Mouse (Mus musculus) midbrain, embryonic 16.5 days (tissue): ENCODE results near the gene Pde4d. TPM values are rescaled to one million over a fixed set of nuclear protein-coding genes. Genes with fewer than 3 reads are reported as not detected.

Experiments used
- ATAC-seq: fragments of 200-750 bp; cut with Nextera tagmentation; 2 replicates; pipeline ENCODE4 v1.8.0; 2017; ENCODE audit warnings: moderate TSS enrichment
- H3K27ac ChIP-seq: fragments of 300-500 bp; sonication (generic); 2 replicates; pipeline ENCODE4 v1.5.1; 2014; ENCODE audit warnings: mild to moderate bottlenecking, low read length, mixed read lengths
- H3K27me3 ChIP-seq: fragments of 300-500 bp; sonication (generic); 2 replicates; pipeline ENCODE4 v1.6.1; 2014; ENCODE audit warnings: low read depth, low read length, mixed read lengths; ENCODE audit not compliant: control insufficient read depth, insufficient read depth
- H3K36me3 ChIP-seq: fragments of 300-500 bp; sonication (generic); 2 replicates; pipeline ENCODE4 v1.6.1; 2014; ENCODE audit warnings: mild to moderate bottlenecking, low read length, moderate library complexity, mixed read lengths; ENCODE audit not compliant: control insufficient read depth, insufficient read depth
- H3K4me1 ChIP-seq: fragments of 300-500 bp; sonication (generic); 2 replicates; pipeline ENCODE4 v1.6.1; 2014; ENCODE audit warnings: mild to moderate bottlenecking, low read length, mixed read lengths; ENCODE audit not compliant: control insufficient read depth, insufficient read depth
- H3K4me2 ChIP-seq: fragments of 300-500 bp; sonication (generic); 2 replicates; pipeline ENCODE4 v1.6.1; 2014; ENCODE audit warnings: mild to moderate bottlenecking, low read length, mixed read lengths
- H3K4me3 ChIP-seq: fragments of 300-500 bp; sonication (generic); 2 replicates; pipeline ENCODE4 v1.5.1; 2014; ENCODE audit warnings: low read depth, mild to moderate bottlenecking, low read length, moderate library complexity, mixed read lengths
- H3K9ac ChIP-seq: fragments of 300-500 bp; sonication (generic); 2 replicates; pipeline ENCODE4 v1.6.1; 2014; ENCODE audit warnings: low read depth, low read length, mixed read lengths
- H3K9me3 ChIP-seq: fragments of 300-500 bp; sonication (generic); replicated peaks from 2 replicates; pipeline ENCODE4 v1.6.1; 2014; ENCODE audit warnings: mild to moderate bottlenecking, low read length, mixed read lengths; ENCODE audit not compliant: control insufficient read depth, poor library complexity, severe bottlenecking
- WGBS: fragments of 180-500 bp; shearing (Covaris S2); extraction: QIAGEN DNeasy Blood & Tissue Kit; methylation state at CpG from one replicate; pipeline ENCODE4 v1.1.7; 2014; 5-methylcytosine and 5-hydroxymethylcytosine counted together
- polyA plus RNA-seq: library from polyadenylated mRNA; unstranded; fragments of >200 nt; fragmentation: Nextera tagmentation; extraction: Ambion mirVana; gene quantifications from 2 replicates; pipeline ENCODE4 v1.2.1, GENCODE M21; 2015

Gene Pde4d
- polyA plus RNA-seq, 1 experiment from 2014 or later, result 22.6 TPM

GRCm38 (mm10) chr13:109426058-109426457 is 976.3 kb downstream of the Pde4d start:
- Histone ChIP-seq H3K4me3 (no peak overlapping the region), H3K9ac (no peak overlapping the region), H3K4me1 (no peaks in the 10 kb centered on the region), H3K27me3 (no peaks in the 10 kb centered on the region), H3K36me3 (no peaks in the 10 kb centered on the region), H3K27ac (no peak overlapping the region), H3K9me3 (no peaks in the 10 kb centered on the region), H3K4me2 (no peak overlapping the region)
- ATAC-seq, result no peak
- WGBS, result 87% methylated on average over 5 of the region's 5 CpGs

DNA sequence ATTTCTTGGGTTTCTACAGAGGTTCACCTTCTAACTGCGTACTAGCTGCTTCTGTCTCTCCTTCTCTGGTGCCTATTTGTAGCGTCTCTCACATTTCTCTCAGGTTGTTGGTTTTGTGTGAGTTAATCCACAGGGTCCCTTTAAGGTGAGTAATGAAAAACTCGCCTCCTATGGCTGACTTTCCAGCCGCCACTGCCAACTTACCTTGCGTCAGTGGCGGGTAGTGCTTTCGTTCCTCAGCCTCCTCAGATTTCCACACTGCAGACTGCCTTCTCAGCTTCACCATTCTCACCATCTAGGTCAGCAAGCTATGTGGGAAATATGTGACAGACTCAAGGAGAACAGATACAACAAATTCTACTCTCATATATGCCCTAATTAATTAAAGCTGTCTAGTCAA is 977.8 kb downstream of the Pde4d start:
- Histone ChIP-seq H3K4me2 (no peak overlapping the region), H3K36me3 (no peaks in the 10 kb centered on the region), H3K9ac (no peak overlapping the region), H3K4me3 (no peak overlapping the region), H3K27ac (no peak overlapping the region), H3K9me3 (no peaks in the 10 kb centered on the region), H3K27me3 (no peaks in the 10 kb centered on the region), H3K4me1 (no peaks in the 10 kb centered on the region)
- WGBS, result 86% methylated on average over 7 of the region's 7 CpGs
- ATAC-seq, result no peak

- H3K4me3 ChIP-seq, result no peak overlapping the region
- WGBS, result 91% methylated on average over 2 of the region's 2 CpGs
- no peak overlapping the region for H3K9ac ChIP-seq
- no peaks in the 10 kb centered on the region for H3K4me1 ChIP-seq
- no peak overlapping the region for H3K27ac ChIP-seq
- no peaks in the 10 kb centered on the region for H3K9me3 ChIP-seq
- no peaks in the 10 kb centered on the region for H3K36me3 ChIP-seq
- H3K4me2 ChIP-seq, result no peak overlapping the region
- ATAC-seq, result no peak
- no peaks in the 10 kb centered on the region for H3K27me3 ChIP-seq
These were observed 979.8 kb downstream of the Pde4d start for GRCm38 (mm10) chr13:109429544-109429943.

- no peaks in the 10 kb centered on the region for H3K27me3 ChIP-seq
- H3K4me2 ChIP-seq, result no peak overlapping the region
- no peaks in the 10 kb centered on the region for H3K36me3 ChIP-seq
- peaks cover 9% of the 10 kb centered on the region for H3K4me1 ChIP-seq
- H3K9me3 ChIP-seq, result no peaks in the 10 kb centered on the region
- 61% methylated on average over 4 of the region's 4 CpGs for WGBS
- H3K27ac ChIP-seq, result no peak overlapping the region
- no peak for ATAC-seq
- no peak overlapping the region for H3K9ac ChIP-seq
- no peak overlapping the region for H3K4me3 ChIP-seq
These were observed 987.6 kb downstream of the Pde4d start for GRCm38 (mm10) chr13:109437231-109437776.

- H3K36me3 ChIP-seq, result no peaks in the 10 kb centered on the region
- no peak for ATAC-seq
- H3K4me3 ChIP-seq, result peak overlapping the region; percentile 69
- 58% methylated on average over 5 of the region's 5 CpGs for WGBS
- no peaks in the 10 kb centered on the region for H3K9me3 ChIP-seq
- peak overlapping the region; percentile 93 for H3K4me2 ChIP-seq
- no peaks in the 10 kb centered on the region for H3K27me3 ChIP-seq
- H3K27ac ChIP-seq, result peak overlapping the region; percentile 97
- H3K9ac ChIP-seq, result peak overlapping the region; percentile 85
- peaks cover 14% of the 10 kb centered on the region for H3K4me1 ChIP-seq
These were observed 989.9 kb downstream of the Pde4d start for GRCm38 (mm10) chr13:109439436-109440161.

- peak overlapping the region; percentile 69 for H3K4me3 ChIP-seq
- peak overlapping the region; percentile 85 for H3K9ac ChIP-seq
- no peaks in the 10 kb centered on the region for H3K36me3 ChIP-seq
- H3K4me2 ChIP-seq, result peak overlapping the region; percentile 93
- WGBS, result 0% methylated on average over 8 of the region's 8 CpGs
- H3K9me3 ChIP-seq, result no peaks in the 10 kb centered on the region
- peaks cover 21% of the 10 kb centered on the region for H3K4me1 ChIP-seq
- H3K27ac ChIP-seq, result peak overlapping the region; percentile 97
- peak; percentile 88 for ATAC-seq
- H3K27me3 ChIP-seq, result no peaks in the 10 kb centered on the region
These were observed 990.6 kb downstream of the Pde4d start for GRCm38 (mm10) chr13:109440331-109440730.

DNA sequence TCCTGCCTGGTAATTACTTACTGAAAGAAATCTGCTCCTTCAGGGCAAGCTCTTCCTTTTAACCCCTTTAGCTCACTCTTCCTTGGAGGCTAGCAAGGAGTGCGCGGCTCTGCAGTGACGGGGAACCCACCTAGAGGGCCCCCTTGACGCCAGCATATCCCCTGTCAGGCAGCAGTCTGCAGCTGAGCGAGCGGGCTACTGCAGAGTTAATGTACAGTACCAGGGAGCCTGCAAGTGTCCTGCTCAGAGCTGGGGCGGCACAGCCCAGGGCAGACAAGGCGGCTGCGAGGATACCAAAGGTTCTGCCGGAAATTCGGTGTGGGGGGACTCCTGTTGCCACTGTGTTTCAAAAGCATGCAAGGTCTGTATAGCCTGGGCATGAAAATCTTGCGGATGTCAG is 991.1 kb downstream of the Pde4d start:
- WGBS, result 0% methylated on average over 12 of the region's 12 CpGs
- Histone ChIP-seq H3K27me3 (no peaks in the 10 kb centered on the region), H3K4me2 (peak overlapping the region; percentile 93), H3K36me3 (no peaks in the 10 kb centered on the region), H3K9ac (peak overlapping the region; percentile 85), H3K4me1 (peaks cover 25% of the 10 kb centered on the region), H3K27ac (peak overlapping the region; percentile 97), H3K9me3 (no peaks in the 10 kb centered on the region), H3K4me3 (peak overlapping the region; percentile 69)
- peak; percentile 99 for ATAC-seq

DNA sequence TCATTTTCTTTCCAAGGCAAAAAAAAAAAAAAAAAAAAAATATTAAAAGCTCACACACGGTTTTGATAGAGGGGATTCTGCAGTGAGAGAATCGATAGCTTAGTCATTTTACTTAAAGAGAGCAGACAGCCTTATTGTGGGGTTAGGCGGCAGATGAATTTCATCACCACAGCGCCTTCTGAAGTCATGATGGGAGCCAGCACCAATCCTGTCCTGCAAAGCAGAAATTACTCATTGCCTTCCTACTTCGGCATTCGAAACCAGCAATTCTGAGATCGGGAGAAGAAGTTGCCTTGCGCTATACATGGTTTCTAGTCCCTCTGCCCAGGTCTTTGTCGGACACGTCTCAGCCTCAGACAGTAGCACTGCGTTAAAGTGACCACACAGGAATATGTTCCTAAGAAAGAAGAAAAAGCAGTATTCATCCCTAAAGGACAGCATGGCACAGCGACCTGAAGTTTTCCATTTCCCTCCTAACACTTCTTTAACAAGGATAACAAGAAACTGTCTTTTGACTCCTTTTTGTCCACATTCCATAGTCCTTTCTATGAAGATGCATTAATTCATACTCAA is 991.7 kb downstream of the Pde4d start:
- WGBS, result 15% methylated on average over 12 of the region's 12 CpGs
- 0 out of 2 replicates have a peak, but pooled peaks have one; percentile 22 for ATAC-seq

DNA sequence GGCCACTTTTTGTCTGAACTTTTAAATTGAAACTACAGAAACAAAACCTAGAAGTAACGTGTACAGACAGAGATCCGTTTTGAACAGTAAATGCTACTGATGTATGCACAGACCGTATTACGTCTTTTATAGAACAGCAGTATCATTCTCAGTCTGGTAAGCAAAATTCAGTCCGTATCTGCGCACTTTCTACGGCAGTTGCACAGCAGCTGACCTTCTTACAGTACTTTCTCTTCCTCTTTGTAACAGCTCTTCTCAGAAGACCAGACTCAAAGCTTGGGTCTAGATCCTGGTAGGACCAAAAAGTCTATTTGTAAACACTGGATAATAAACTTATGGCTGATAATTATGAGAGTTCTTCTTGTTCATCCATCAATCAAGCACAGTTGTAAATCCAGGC is 996.4 kb downstream of the Pde4d start:
- no peak for ATAC-seq
- H3K27me3 ChIP-seq, result no peaks in the 10 kb centered on the region
- no peak overlapping the region for H3K4me3 ChIP-seq
- H3K27ac ChIP-seq, result no peak overlapping the region
- peak overlapping the region; percentile 32 for H3K4me2 ChIP-seq
- 87% methylated on average over 7 of the region's 7 CpGs for WGBS
- peaks cover 2% of the 10 kb centered on the region; the same call in 1 of the 2 replicates for H3K9me3 ChIP-seq
- peaks cover 21% of the 10 kb centered on the region for H3K4me1 ChIP-seq
- no peaks in the 10 kb centered on the region for H3K36me3 ChIP-seq
- no peak overlapping the region for H3K9ac ChIP-seq

More for the DNA sequence above, 991.7 kb downstream of the Pde4d start:
- no peaks in the 10 kb centered on the region for H3K36me3 ChIP-seq
- peak overlapping the region; percentile 93 for H3K4me2 ChIP-seq
- H3K9ac ChIP-seq, result peak overlapping the region; percentile 85
- peak overlapping the region; percentile 69 for H3K4me3 ChIP-seq
- H3K27ac ChIP-seq, result peak overlapping the region; percentile 97
- no peaks in the 10 kb centered on the region for H3K9me3 ChIP-seq
- peaks cover 25% of the 10 kb centered on the region for H3K4me1 ChIP-seq
- no peaks in the 10 kb centered on the region for H3K27me3 ChIP-seq
